Mouse (Mus musculus) limb, embryonic 12.5 days (tissue): ENCODE measurements at regions not wholly inside any gene's neighbourhood (a gene's known extent, or its start where the extent isn't known, plus 50 kb on each side); places are given as distances from the start of the nearest gene placed in this dataset.

Experiments used
- ATAC-seq: fragments of 200-750 bp; cut with Nextera tagmentation; 2 replicates; pipeline ENCODE4 v1.8.0; 2017; ENCODE audit warnings: low read depth, moderate TSS enrichment; ENCODE audit not compliant: insufficient number of reproducible peaks, insufficient read depth, low FRiP score, low TSS enrichment
- H3K27ac ChIP-seq: fragments of 300-500 bp; sonication (generic); 2 replicates; pipeline ENCODE4 v1.5.1; 2016; ENCODE audit warnings: mild to moderate bottlenecking, moderate library complexity
- H3K27me3 ChIP-seq: fragments of 300-500 bp; sonication (generic); 2 replicates; pipeline ENCODE4 v1.6.1; 2016; ENCODE audit warnings: mild to moderate bottlenecking, moderate library complexity
- H3K36me3 ChIP-seq: fragments of 300-500 bp; sonication (generic); 2 replicates; pipeline ENCODE4 v1.6.1; 2016; ENCODE audit warnings: mild to moderate bottlenecking, moderate library complexity
- H3K4me1 ChIP-seq: fragments of 300-500 bp; sonication (generic); replicated peaks from 2 replicates; pipeline ENCODE4 v1.6.1; 2016
- H3K4me2 ChIP-seq: fragments of 300-500 bp; sonication (generic); 2 replicates; pipeline ENCODE4 v1.6.1; 2016; ENCODE audit warnings: mild to moderate bottlenecking, moderate library complexity
- H3K4me3 ChIP-seq: fragments of 300-500 bp; sonication (generic); replicated peaks from 2 replicates; pipeline ENCODE4 v1.5.1; 2016; ENCODE audit warnings: mild to moderate bottlenecking
- H3K9ac ChIP-seq: fragments of 300-500 bp; sonication (generic); replicated peaks from 2 replicates; pipeline ENCODE4 v1.6.1; 2016; ENCODE audit warnings: mild to moderate bottlenecking, moderate library complexity
- H3K9me3 ChIP-seq: fragments of 300-500 bp; sonication (generic); 2 replicates; pipeline ENCODE4 v1.6.1; 2016; ENCODE audit warnings: mild to moderate bottlenecking, moderate library complexity
- WGBS: fragments of 180-500 bp; shearing (Covaris S2); methylation state at CpG from one replicate; pipeline ENCODE4 v1.1.7; 2016; 5-methylcytosine and 5-hydroxymethylcytosine counted together

- no peak overlapping the region for H3K9ac ChIP-seq
- H3K27me3 ChIP-seq, result no peaks in the 10 kb centered on the region
- H3K4me1 ChIP-seq, result no peaks in the 10 kb centered on the region; the same call in 1 of the 2 replicates
- no peaks in the 10 kb centered on the region for H3K36me3 ChIP-seq
- no peak overlapping the region for H3K4me3 ChIP-seq
- WGBS, result 86% methylated on average over 11 of the region's 11 CpGs
- H3K27ac ChIP-seq, result no peak overlapping the region
- H3K9me3 ChIP-seq, result peaks cover under 1% of the 10 kb centered on the region; the same call in 1 of the 2 replicates
- no peak for ATAC-seq
- no peak overlapping the region for H3K4me2 ChIP-seq
These were observed 175.4 kb upstream of the Arl4c start for GRCm38 (mm10) chr1:88877441-88877840.

DNA sequence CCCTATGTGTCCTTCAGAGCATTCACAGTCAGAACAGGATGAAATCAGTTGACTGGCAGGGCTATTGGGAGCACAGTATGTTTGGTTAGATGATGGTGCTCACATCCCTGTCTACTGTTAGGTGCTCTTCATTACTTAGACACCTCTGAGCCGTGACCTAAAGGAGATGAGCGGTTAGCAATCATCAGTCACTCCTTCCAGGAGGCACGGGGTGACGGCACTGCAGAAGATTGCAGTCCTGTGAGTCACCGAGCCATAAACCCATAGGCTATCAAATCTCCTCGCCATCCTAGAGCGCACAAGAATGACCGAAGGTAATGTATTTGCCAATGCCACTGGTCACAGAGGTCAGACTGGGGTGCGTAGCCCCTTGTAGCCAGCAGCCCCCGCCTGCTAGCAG lies 176.8 kb upstream of the Arl4c start:
- no peaks in the 10 kb centered on the region for H3K36me3 ChIP-seq
- no peak for ATAC-seq

GRCm38 (mm10) chr1:88879367-88879766 lies 177.3 kb upstream of the Arl4c start:
- H3K4me2 ChIP-seq, result no peak overlapping the region
- no peaks in the 10 kb centered on the region for H3K27me3 ChIP-seq
- no peaks in the 10 kb centered on the region for H3K36me3 ChIP-seq
- no peak overlapping the region for H3K4me3 ChIP-seq
- H3K4me1 ChIP-seq, result no peaks in the 10 kb centered on the region; the same call in 1 of the 2 replicates
- peaks cover 3% of the 10 kb centered on the region for H3K9me3 ChIP-seq
- 82% methylated on average over 5 of the region's 5 CpGs for WGBS
- no peak for ATAC-seq
- H3K9ac ChIP-seq, result no peak overlapping the region
- H3K27ac ChIP-seq, result no peak overlapping the region

More for the DNA sequence above, 176.8 kb upstream of the Arl4c start:
- Histone ChIP-seq H3K27me3 (no peaks in the 10 kb centered on the region), H3K4me3 (no peak overlapping the region), H3K4me2 (no peak overlapping the region), H3K4me1 (no peaks in the 10 kb centered on the region; the same call in 1 of the 2 replicates), H3K9ac (no peak overlapping the region), H3K9me3 (peaks cover 3% of the 10 kb centered on the region), H3K27ac (no peak overlapping the region)
- WGBS, result 70% methylated on average over 10 of the region's 10 CpGs

- no peaks in the 10 kb centered on the region for H3K36me3 ChIP-seq
- WGBS, result 81% methylated on average over 4 of the region's 4 CpGs
- no peak overlapping the region for H3K4me2 ChIP-seq
- H3K4me3 ChIP-seq, result no peak overlapping the region
- H3K27me3 ChIP-seq, result no peaks in the 10 kb centered on the region
- no peak overlapping the region for H3K27ac ChIP-seq
- H3K9ac ChIP-seq, result no peak overlapping the region
- ATAC-seq, result no peak
- H3K4me1 ChIP-seq, result peaks cover 4% of the 10 kb centered on the region; the same call in 1 of the 2 replicates
- no peaks in the 10 kb centered on the region for H3K9me3 ChIP-seq
These were observed 179.2 kb upstream of the Sh3bp4 start for GRCm38 (mm10) chr1:88891041-88891440.

DNA sequence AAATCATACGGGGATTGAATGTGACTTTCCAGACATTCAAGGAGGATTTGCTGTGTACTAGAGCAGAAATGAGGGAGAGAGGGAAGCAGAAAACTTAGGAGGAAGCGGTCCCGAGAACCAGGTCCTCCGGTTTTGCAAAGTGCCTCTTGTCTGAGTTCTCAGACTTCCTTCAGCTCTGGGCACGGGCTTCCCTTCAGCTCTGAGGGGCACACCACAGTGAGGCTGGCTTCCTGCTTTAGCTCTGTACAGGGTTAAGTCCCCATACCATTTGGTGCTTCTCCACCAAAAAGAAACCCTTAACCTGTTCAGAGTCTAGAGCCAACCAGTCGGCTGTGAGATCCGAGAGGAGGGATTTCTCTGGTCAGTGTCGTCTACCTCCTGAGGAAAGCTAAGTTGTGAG lies 167.8 kb upstream of the Sh3bp4 start:
- H3K36me3 ChIP-seq, result no peaks in the 10 kb centered on the region
- no peaks in the 10 kb centered on the region; the same call in 1 of the 2 replicates for H3K4me1 ChIP-seq
- H3K9me3 ChIP-seq, result no peaks in the 10 kb centered on the region
- H3K9ac ChIP-seq, result no peak overlapping the region
- H3K4me2 ChIP-seq, result no peak overlapping the region
- ATAC-seq, result no peak
- 89% methylated on average over 8 of the region's 8 CpGs for WGBS
- no peak overlapping the region for H3K4me3 ChIP-seq
- H3K27ac ChIP-seq, result no peak overlapping the region
- H3K27me3 ChIP-seq, result no peaks in the 10 kb centered on the region

DNA sequence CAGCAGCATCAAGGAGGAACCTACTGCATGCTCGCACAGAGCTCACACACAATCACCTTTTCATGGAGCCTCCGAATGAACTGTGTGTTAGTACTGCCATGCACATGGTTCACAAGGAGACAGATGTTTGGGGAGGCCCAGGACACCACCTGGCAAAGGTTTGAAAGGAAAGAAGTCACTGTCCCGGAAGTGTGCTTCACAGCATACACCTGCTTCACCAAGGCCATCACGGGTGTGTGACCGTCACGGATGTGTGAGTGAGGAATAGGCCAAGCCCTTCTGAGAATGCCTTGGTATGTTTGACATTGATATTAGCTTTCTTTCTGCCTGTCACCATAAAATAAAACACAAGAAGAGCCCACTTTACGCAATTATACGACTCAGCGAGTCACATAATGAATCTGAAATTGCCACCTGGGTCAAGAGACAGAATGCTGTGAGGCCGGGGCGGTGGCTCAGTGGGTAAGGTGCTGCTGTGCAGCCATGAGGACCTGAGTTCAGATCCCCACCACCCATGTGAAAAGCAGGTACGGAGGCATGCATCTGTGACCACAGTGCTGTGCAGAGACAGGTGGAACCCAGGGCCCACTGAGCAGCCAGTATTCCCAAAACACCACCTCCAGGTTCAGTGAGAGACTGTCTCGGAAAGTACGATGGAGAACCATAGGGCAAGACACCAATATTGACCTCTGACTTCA lies 162.3 kb upstream of the Sh3bp4 start:
- H3K4me1 ChIP-seq, result peaks cover 5% of the 10 kb centered on the region; the same call in 1 of the 2 replicates
- no peaks in the 10 kb centered on the region for H3K36me3 ChIP-seq
- no peak overlapping the region for H3K4me3 ChIP-seq
- no peaks in the 10 kb centered on the region for H3K9me3 ChIP-seq
- H3K27me3 ChIP-seq, result no peaks in the 10 kb centered on the region
- no peak for ATAC-seq
- WGBS, result 90% methylated on average over 14 of the region's 14 CpGs
- no peak overlapping the region for H3K9ac ChIP-seq
- no peak overlapping the region for H3K4me2 ChIP-seq
- H3K27ac ChIP-seq, result no peak overlapping the region

- no peak for ATAC-seq
- WGBS, result 59% methylated on average over 8 of the region's 8 CpGs
These were observed 161.5 kb upstream of the Sh3bp4 start for GRCm38 (mm10) chr1:88908683-88909082.

GRCm38 (mm10) chr1:88909314-88909713 lies 160.9 kb upstream of the Sh3bp4 start:
- Histone ChIP-seq H3K27ac (no peak overlapping the region), H3K9me3 (peaks cover 10% of the 10 kb centered on the region), H3K27me3 (no peaks in the 10 kb centered on the region), H3K36me3 (no peaks in the 10 kb centered on the region), H3K4me2 (no peak overlapping the region), H3K4me3 (no peak overlapping the region), H3K4me1 (peaks cover 5% of the 10 kb centered on the region; the same call in 1 of the 2 replicates), H3K9ac (no peak overlapping the region)
- ATAC-seq, result no peak
- WGBS, result 76% methylated on average over 4 of the region's 4 CpGs

More at GRCm38 (mm10) chr1:88908683-88909082, 161.5 kb upstream of the Sh3bp4 start:
- no peak overlapping the region for H3K4me3 ChIP-seq
- H3K4me2 ChIP-seq, result no peak overlapping the region
- H3K36me3 ChIP-seq, result no peaks in the 10 kb centered on the region
- H3K9ac ChIP-seq, result no peak overlapping the region
- no peaks in the 10 kb centered on the region for H3K27me3 ChIP-seq
- 0 out of 2 replicates have a peak, but pooled peaks cover 6% of the 10 kb centered on the region for H3K9me3 ChIP-seq
- no peak overlapping the region for H3K27ac ChIP-seq
- peaks cover 5% of the 10 kb centered on the region; the same call in 1 of the 2 replicates for H3K4me1 ChIP-seq

DNA sequence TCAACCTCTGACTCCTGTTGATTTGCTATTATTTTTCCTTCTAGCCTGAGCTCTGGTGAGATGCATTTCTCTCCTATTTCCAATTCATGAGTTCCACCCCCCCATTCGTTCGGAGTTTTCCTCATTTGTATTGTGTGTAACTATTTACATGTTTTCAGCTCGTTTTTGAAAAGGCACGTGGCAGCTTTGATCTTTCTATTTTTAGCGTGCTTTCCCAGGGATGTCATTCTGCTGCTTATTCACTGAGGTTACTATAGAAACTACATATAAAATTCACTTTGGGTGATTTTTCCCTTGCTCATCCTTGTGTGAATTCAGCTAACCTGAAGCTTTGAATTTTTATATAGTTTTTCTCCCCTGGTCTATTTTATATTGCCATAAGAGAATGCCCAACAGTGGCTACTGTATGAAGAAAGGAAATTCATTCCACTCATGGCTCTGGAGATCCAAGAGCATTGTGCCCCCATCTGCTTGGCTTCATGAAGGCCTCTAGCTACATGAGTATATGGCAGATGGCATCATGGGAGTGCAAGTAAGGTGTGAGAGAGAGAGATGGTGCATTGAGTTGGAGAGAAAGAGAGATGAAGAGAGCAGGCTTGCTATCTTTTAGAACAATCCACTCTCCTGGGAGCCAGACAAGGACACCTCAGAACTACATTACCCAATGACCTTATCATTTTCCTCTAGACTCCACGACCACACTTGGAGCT lies 160.2 kb upstream of the Sh3bp4 start:
- Histone ChIP-seq H3K4me2 (no peak overlapping the region), H3K4me1 (0 out of 2 replicates have a peak, but pooled peaks cover 5% of the 10 kb centered on the region), H3K36me3 (no peaks in the 10 kb centered on the region), H3K27ac (no peak overlapping the region), H3K9me3 (peaks cover 13% of the 10 kb centered on the region), H3K4me3 (no peak overlapping the region), H3K27me3 (no peaks in the 10 kb centered on the region), H3K9ac (no peak overlapping the region)
- WGBS, result 79% methylated on average over 6 of the region's 6 CpGs
- ATAC-seq, result no peak

DNA sequence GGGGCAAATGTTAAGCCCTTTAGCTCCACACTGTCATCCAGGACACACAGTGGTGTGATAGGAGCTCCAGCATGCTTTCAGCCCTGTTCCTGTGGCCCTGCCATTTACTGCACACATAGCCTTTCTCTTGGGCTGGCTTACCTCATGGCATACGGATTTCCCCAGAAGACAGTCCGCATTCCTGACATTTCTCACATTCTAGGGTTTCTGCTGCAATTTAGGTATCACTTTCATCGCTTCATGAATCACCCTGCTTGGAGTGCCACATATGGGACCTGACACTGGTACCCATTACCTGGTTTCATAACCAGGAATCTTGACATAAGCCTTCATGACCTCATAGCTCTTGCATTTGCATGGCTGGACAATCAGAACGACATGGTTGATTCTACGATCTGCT lies 158.5 kb upstream of the Sh3bp4 start:
- H3K4me1 ChIP-seq, result peaks cover 5% of the 10 kb centered on the region; the same call in 1 of the 2 replicates
- H3K4me2 ChIP-seq, result no peak overlapping the region
- H3K36me3 ChIP-seq, result no peaks in the 10 kb centered on the region
- H3K4me3 ChIP-seq, result no peak overlapping the region
- no peak for ATAC-seq
- H3K27me3 ChIP-seq, result no peaks in the 10 kb centered on the region
- peaks cover 13% of the 10 kb centered on the region for H3K9me3 ChIP-seq
- H3K27ac ChIP-seq, result no peak overlapping the region
- 73% methylated on average over 5 of the region's 5 CpGs for WGBS
- no peak overlapping the region for H3K9ac ChIP-seq

DNA sequence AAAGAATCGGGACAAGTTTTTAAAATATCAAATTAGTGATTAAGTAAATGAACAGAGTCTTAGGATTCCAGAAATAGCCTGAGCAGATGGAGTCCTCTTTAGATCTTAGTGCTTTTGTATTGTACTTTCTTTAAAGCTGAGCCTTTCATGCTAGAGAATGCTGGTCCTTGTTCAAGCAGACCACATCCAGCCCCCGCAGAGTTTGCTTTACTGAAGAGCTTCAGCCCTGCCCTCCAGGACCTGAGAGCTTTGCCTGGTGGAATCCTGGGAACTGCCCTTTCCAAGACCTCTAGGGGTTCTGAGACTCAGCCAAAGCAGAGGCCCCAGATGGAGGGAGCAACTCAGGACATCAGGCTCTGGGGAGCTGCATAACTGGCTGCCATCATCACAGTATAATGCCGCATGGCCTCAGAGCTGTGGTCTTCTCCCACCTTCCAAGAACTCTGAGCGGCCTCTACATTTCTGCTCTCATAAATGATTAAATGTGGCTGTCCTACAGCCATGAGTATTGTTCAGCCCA lies 153.6 kb upstream of the Sh3bp4 start:
- Histone ChIP-seq H3K27ac (no peak overlapping the region), H3K9ac (no peak overlapping the region), H3K4me1 (no peaks in the 10 kb centered on the region; the same call in 1 of the 2 replicates), H3K4me2 (no peak overlapping the region), H3K9me3 (peaks cover 13% of the 10 kb centered on the region), H3K36me3 (no peaks in the 10 kb centered on the region), H3K27me3 (no peaks in the 10 kb centered on the region), H3K4me3 (no peak overlapping the region)
- ATAC-seq, result no peak
- WGBS, result 89% methylated on average over 4 of the region's 4 CpGs
